Mouse (Mus musculus) cerebellum, adult 2 months (tissue): ENCODE measurements at regions not wholly inside any gene's neighbourhood (a gene's known extent, or its start where the extent isn't known, plus 50 kb on each side); places are given as distances from the start of the nearest gene placed in this dataset.

Experiments used
- DNase-seq, 2 experiments: peaks; one replicate each; pipeline ENCODE4 v3.0.0; 2021
- H3K27ac ChIP-seq: fragments of 200-500 bp; 2 replicates; pipeline ENCODE4 v1.5.1; 2012; ENCODE audit warnings: low read length, control low read depth, inconsistent platforms; ENCODE audit not compliant: insufficient read depth
- H3K27me3 ChIP-seq: fragments of 200-500 bp; 2 replicates; pipeline ENCODE4 v1.6.1; 2012; ENCODE audit warnings: inconsistent platforms, mild to moderate bottlenecking, low read length, moderate library complexity; ENCODE audit not compliant: control insufficient read depth, insufficient read depth
- H3K4me1 ChIP-seq: fragments of 200-500 bp; 2 replicates; pipeline ENCODE4 v1.6.1; 2011; ENCODE audit warnings: low read length; ENCODE audit not compliant: control insufficient read depth, insufficient read depth
- H3K4me3 ChIP-seq: fragments of 200-500 bp; replicated peaks from 2 replicates; pipeline ENCODE3; 2011; ENCODE audit warnings: mild to moderate bottlenecking, low read depth, low read length, control low read depth; ENCODE audit not compliant: insufficient read depth
- CTCF ChIP-seq: fragments of 200-500 bp; IDR thresholded peaks from 2 replicates; pipeline ENCODE4 v1.5.1; 2011; ENCODE audit warnings: low read depth, mild to moderate bottlenecking, control low read depth, low read length, moderate library complexity, borderline replicate concordance; ENCODE audit not compliant: insufficient read depth
- POLR2A ChIP-seq: fragments of 200-500 bp; IDR thresholded peaks from 2 replicates; pipeline ENCODE4 v1.6.1; 2011; ENCODE audit warnings: low read length, control low read depth, borderline replicate concordance; ENCODE audit not compliant: insufficient read depth
- WGBS: fragments of 180-500 bp; shearing (Covaris S2); methylation state at CpG from one replicate; pipeline ENCODE4 v1.1.7; 2018; 5-methylcytosine and 5-hydroxymethylcytosine counted together

GRCm38 (mm10) chr10:37279316-37279715, 140.6 kb upstream of the Marcks start:
- H3K4me3 ChIP-seq, result no peak overlapping the region
- no peak for TF ChIP-seq POLR2A
- no peak for TF ChIP-seq CTCF
- H3K27me3 ChIP-seq, result no peaks in the 10 kb centered on the region
- no peak for DNase-seq
- no peaks in the 10 kb centered on the region for H3K4me1 ChIP-seq
- H3K27ac ChIP-seq, result no peak overlapping the region
- 67% methylated on average over 1 of the region's 1 CpGs for WGBS

DNA sequence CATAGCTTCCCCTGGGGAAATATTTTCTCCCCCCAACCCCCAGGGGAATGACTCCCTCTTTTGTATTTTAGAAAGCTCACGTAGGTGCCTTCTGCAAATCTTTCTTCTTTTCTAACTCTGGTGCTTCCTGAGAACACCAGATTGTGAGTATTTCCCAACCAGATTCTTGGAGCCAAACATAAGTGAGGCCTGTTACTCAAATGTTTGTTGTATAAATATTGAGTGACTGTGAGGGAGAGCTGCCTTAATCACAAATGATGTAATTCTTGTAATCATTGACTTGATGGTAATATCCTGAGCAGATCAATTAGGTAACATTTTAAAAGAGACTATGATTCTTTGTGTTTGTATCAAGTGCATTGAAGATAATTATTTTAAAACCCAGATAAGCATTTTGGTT, 137.1 kb upstream of the Marcks start:
- TF ChIP-seq POLR2A, result no peak
- no peak for TF ChIP-seq CTCF
- no peaks in the 10 kb centered on the region for H3K27me3 ChIP-seq
- no peak overlapping the region for H3K27ac ChIP-seq
- WGBS, result 89% methylated on average over 1 of the region's 1 CpGs
- no peaks in the 10 kb centered on the region for H3K4me1 ChIP-seq
- DNase-seq, result no peak
- no peak overlapping the region for H3K4me3 ChIP-seq

DNA sequence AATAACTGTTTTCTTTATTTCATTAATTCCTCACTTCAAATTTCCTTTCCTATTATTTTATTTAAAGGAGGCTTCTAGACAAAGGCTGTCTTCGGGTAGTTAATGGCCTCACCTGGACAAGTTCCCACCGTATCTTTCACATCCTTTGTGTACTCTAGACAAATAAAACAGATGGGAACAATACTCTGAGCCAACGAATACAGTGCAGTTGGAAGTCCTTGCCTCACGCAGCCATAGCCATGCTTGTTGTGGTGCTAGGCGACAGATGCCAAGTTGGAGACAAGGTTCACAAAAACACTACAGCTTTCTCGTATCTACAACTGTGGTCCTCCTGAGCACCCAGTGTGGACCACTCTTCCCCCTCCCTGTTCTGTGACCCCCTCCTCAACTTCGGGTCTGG, 136.6 kb upstream of the Marcks start:
- H3K4me3 ChIP-seq, result no peak overlapping the region
- DNase-seq, result no peak
- WGBS, result 37% methylated on average over 7 of the region's 7 CpGs
- no peaks in the 10 kb centered on the region for H3K4me1 ChIP-seq
- H3K27me3 ChIP-seq, result no peaks in the 10 kb centered on the region
- TF ChIP-seq CTCF (no peak), POLR2A (no peak)
- H3K27ac ChIP-seq, result no peak overlapping the region

- DNase-seq, result no peak
- Histone ChIP-seq H3K4me1 (peaks cover 4% of the 10 kb centered on the region; the same call in 1 of the 2 replicates), H3K27ac (no peak overlapping the region), H3K27me3 (no peaks in the 10 kb centered on the region), H3K4me3 (no peak overlapping the region)
- TF ChIP-seq POLR2A (no peak), CTCF (no peak)
- WGBS, result 95% methylated on average over 1 of the region's 1 CpGs
These were observed 133.2 kb upstream of the Marcks start for GRCm38 (mm10) chr10:37271967-37272366.

DNA sequence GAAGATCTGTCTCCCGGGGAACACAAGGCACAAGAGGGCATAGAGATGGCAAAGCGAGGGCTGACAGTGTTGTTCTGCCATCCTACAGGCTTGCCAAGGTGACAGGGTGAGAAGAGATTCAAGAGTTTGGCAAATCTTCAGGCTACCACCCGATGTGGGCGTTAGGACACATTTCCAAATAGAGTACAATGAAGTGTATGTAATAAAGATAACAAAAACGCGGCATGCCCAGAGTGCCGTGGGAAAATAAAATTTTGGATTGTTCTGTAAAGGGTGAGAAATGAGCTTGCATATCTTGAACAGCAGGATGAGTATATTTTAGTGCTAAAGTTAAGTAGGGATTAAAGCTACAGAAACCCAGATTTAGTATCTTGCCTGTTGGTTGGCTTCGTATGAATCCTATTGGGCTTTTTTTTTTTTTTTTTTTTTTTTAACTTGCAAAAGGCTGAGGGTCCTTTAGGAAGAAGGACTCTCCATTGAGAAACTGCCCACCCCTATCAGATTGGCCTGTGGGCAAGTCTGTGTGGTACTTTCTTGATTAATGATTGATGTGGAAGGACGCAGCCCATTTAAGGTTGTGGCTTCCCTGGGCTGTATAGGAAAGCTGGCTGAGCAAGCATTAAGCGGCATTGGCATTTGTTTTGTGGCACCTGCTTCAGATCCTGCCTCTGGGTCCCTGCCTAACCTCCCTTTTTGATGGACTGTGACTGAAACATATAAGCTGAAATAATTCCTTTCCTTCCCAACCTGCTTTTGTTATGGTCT, 131.7 kb upstream of the Marcks start:
- no peaks in the 10 kb centered on the region for H3K27me3 ChIP-seq
- 28% methylated on average over 10 of the region's 10 CpGs for WGBS

DNA sequence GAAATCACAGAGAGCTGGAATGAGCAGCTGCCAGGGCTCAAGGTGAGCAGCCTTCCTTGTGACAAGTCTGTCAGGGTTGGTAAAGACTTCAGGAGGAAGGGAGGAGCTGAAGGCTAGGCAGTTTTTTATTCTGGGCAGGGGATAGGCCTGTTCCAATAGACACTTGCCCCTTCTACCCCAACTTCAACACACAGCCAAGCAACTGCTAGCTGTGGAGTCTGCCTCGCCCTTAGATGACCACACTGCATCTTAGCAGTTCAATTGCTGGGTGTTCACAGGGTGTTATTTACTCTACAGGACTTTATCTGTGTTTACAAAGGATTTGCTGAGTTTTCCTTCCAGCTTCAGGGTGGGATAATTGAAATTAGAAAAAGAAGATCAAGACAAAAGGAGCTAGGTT, 128.2 kb upstream of the Marcks start:
- H3K4me1 ChIP-seq, result peaks cover 4% of the 10 kb centered on the region; the same call in 1 of the 2 replicates
- H3K4me3 ChIP-seq, result no peak overlapping the region
- H3K27ac ChIP-seq, result no peak overlapping the region
- no peak for TF ChIP-seq POLR2A
- no peak for TF ChIP-seq CTCF
- no peaks in the 10 kb centered on the region for H3K27me3 ChIP-seq
- WGBS, result 95% methylated on average over 1 of the region's 1 CpGs
- DNase-seq, result no peak

More for the DNA sequence above, 131.7 kb upstream of the Marcks start:
- Histone ChIP-seq H3K27ac (no peak overlapping the region), H3K4me3 (no peak overlapping the region), H3K4me1 (peaks cover 4% of the 10 kb centered on the region; the same call in 1 of the 2 replicates)
- no peak for TF ChIP-seq POLR2A
- TF ChIP-seq CTCF, result no peak
- DNase-seq, result peak in 1 of 2 experiments; percentile 22

DNA sequence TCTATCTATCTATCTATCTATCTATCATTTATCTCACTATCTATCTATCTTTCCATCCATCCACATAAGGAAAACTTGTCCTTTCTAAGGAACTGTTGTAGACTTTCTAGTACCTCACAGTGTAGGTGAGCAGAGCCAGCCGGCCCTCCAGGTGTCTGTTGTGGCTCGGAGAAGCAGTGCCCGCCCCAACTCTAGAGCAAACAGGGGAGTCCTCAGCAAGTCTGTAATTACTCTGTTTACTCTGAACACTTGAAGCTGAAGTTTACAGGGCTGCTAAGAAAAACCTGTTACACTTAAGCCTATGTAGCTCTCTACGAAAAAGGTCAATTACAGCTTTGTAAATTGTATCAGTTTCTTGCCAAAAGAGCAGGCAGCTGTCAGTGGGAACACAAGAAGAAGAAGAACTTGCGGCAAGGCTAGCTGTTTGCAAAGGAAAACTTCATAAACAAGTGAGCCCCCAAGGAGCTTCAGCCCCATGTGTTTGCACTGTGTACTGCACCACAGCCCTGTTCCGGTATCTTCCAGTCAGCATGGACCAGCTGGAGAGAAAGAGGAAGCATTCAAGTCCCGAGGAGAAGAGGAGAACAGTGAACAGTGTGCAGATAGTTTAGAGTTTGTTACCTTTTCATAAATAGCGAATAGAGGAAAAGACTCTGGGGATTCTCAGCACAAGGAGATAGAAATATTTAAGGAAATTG, 122.2 kb upstream of the Marcks start:
- Histone ChIP-seq H3K4me1 (no peaks in the 10 kb centered on the region), H3K27me3 (no peaks in the 10 kb centered on the region), H3K27ac (no peak overlapping the region), H3K4me3 (no peak overlapping the region)
- no peak for DNase-seq
- WGBS, result 74% methylated on average over 8 of the region's 8 CpGs
- TF ChIP-seq CTCF, result no peak
- no peak for TF ChIP-seq POLR2A

DNA sequence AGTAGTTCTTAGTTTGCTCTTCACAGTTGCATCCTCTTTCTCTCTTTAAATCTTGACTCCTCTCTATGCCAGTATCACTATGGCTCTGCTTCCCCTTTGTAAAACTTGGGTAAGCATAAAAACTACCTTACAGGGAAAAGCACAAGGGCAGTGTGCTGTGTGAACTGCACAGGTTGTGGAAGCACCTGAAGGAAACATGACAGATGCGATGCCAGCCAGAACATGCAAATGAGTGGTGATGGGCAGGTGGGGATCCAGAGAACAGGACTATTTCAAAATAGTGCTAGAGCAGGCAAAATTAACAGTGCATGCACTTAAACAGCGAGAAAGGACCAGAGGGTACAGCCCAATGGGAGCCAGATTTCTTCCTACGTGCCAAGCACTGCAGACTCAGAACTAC, 120.5 kb upstream of the Marcks start:
- WGBS, result 83% methylated on average over 3 of the region's 3 CpGs
- DNase-seq, result no peak
- Histone ChIP-seq H3K4me3 (no peak overlapping the region), H3K27me3 (no peaks in the 10 kb centered on the region), H3K4me1 (no peaks in the 10 kb centered on the region), H3K27ac (no peak overlapping the region)
- TF ChIP-seq CTCF (no peak), POLR2A (no peak)
